Mouse (Mus musculus): ENCODE measurements around the gene Zcchc9.

Gene Zcchc9

GRCm38 (mm10) chr13:91761654-91762445 is 45.7 kb downstream of the Zcchc9 start:
- no peak for DNase-seq (ENCODE audit: low spot score)

- no peak for DNase-seq (ENCODE audit: low spot score)
Measured at GRCm38 (mm10) chr13:91760302-91761050, 47.0 kb downstream of the Zcchc9 start.

- no peak for DNase-seq (ENCODE audit: low spot score)
Measured at GRCm38 (mm10) chr13:91759791-91760190, 47.7 kb downstream of the Zcchc9 start.

- DNase-seq (ENCODE audit: low spot score) = no peak
Measured at GRCm38 (mm10) chr13:91758316-91759048, 49.0 kb downstream of the Zcchc9 start.

GRCm38 (mm10) chr13:91756230-91756629 is 51.3 kb downstream of the Zcchc9 start:
- no peak for DNase-seq (ENCODE audit: low spot score)

GRCm38 (mm10) chr13:91754762-91755161 is 52.7 kb downstream of the Zcchc9 start:
- no peak for DNase-seq (ENCODE audit: low spot score)

GRCm38 (mm10) chr13:91753724-91754123 is 53.8 kb downstream of the Zcchc9 start:
- DNase-seq (ENCODE audit: low spot score) = no peak

GRCm38 (mm10) chr13:91749981-91750380 is 57.5 kb downstream of the Zcchc9 start:
- DNase-seq (ENCODE audit: low spot score) = no peak

GRCm38 (mm10) chr13:91748401-91748800 is 59.1 kb downstream of the Zcchc9 start:
- no peak for DNase-seq (ENCODE audit: low spot score)

All from adipocyte (in vitro differentiated cells).